Mouse (Mus musculus) spleen, adult 2 months (tissue): ENCODE data around the gene Agbl1.

Experiments used
- CTCF ChIP-seq: fragments of 200-500 bp; IDR thresholded peaks from 2 replicates; pipeline ENCODE4 v1.5.1; 2011; ENCODE audit warnings: mild to moderate bottlenecking, inconsistent platforms; ENCODE audit not compliant: insufficient read depth, insufficient read length, insufficient replicate concordance; ENCODE audit errors: extremely low read depth
- POLR2A ChIP-seq: fragments of 200-500 bp; IDR thresholded peaks from 2 replicates; pipeline ENCODE4 v1.6.1; 2011; ENCODE audit warnings: low read depth, low read length, inconsistent platforms

GRCm38 (mm10) chr7:76416084-76416597, 186.5 kb downstream of the Agbl1 start:
- TF ChIP-seq CTCF (no peak), POLR2A (no peak)
